Mouse (Mus musculus): Measurements from ENCODE around the gene Hsd17b14. TPM values are rescaled to one million over a fixed set of nuclear protein-coding genes. Genes with fewer than 3 reads are reported as not detected.

The Hsd17b14 gene
- total RNA-seq, 2 experiments from 2014 or later: 0.39 TPM; not detected in 1

DNA sequence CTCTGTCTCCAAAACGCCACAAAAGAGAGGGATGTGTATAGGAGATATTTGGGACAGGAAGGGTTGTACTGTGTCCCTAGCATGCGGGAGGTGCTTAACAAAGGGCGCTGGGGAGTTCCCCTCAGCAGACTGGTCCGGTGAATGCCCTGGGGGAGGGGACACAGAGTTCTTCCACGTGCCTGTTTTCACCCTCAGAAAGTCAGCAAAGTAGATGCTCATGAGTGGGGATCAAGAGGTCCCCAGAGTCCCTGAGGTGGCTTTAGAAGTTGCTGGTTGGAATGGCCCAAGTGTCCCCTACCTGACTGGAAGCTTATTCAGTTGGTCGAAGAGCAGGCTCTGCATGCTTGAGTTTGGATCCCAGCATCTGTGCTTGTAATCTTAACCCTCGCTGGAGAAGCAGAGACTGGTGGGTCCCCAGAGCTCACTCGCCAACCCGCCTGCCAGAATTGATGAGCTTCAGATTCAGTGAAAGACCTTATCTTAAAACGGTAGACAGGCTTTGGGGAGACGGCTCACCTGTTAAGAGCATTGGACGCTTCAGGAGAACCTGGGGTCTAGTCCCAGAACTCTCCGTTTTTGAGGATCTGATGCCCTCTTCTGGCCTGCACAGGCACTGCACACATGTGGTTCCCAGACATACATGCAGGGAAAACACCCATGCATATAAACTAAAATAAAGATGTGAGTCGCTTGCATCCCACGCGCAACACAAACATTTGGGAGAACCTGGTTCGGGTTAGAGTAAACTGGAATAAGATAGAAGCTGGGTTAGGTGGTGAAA lies 6.3 kb downstream of the Hsd17b14 start:
- intact Hi-C loops (cut with DNase I): loop anchor here (2.0 kb wide), 1 partner anchor 84 kb away; no protein-coding TSS in a partner anchor
- DNase-seq (ENCODE audit: low spot score in 2 of 2): peak; percentile 62 to 78

DNA sequence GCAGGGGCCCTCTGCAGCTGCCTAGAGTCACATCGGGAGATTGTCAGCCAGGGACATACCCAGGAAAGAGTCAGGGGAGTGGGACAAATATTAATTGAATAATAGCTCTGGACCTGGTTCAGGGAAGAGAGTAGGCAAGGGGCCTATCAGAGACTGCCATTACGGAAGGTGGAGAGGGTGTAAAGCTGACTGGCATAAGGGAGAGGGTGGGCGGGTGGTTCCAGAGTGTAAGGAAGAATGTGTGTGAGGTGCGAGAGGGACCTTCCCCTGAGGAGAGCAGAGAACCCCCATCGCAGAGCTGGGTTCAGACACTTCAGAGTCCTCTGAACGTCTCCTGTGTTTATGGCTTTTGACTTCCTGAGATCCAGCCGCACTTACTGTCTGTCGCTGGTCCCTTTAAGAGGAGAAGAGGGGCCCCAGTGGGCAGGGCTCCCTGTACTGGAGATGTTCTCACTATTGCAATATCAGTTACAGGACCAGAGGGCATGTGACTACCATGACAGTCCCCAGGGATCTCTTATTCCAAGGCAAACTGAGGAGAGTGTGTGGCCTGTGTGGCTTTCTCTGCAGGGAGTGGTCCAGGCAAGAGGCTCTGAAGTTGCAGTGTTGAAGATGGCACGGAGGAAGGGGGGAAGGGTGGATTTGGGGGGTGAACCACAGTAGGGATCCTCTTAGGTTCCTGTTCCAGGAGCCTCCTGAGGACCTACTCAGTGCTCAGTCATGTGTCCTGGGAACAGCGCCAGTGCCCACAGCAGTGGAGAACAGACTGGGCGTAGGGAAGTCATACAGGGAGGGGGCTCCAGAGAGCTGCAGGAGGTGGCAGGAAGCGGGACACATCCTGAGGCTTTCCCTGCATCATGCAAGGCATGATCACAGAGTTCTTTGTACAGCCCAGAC lies 7.2 kb downstream of the Hsd17b14 start:
- intact Hi-C loops (cut with DNase I): loop anchor here (2.0 kb wide), 1 partner anchor 85 kb away; no protein-coding TSS in a partner anchor

DNA sequence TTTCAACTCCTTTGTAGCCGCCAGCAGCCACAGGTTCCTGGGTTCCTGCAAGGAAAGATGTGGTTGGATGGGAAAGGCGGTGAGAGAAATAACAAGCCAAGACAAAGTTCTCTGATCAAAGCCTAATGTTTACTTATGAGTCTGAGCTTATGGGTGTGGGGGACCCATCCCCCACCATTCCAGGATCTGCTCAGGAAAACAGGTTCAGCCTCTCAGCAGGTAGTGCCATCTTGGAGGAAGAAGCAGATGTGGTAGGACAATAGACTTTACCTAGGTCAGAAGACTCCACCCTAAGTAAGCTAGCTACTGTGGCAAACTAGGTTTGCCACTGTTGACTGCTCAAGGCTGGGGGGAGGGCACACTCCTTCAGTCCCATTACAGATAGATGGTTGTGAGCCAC lies 10.1 kb downstream of the Hsd17b14 start:
- intact Hi-C loops (cut with DNase I): no loop called here
- no peak for DNase-seq (ENCODE audit: low spot score in 2 of 2)

More for the DNA sequence above, 7.2 kb downstream of the Hsd17b14 start:
- DNase-seq (ENCODE audit: low spot score in 2 of 2): no peak

DNA sequence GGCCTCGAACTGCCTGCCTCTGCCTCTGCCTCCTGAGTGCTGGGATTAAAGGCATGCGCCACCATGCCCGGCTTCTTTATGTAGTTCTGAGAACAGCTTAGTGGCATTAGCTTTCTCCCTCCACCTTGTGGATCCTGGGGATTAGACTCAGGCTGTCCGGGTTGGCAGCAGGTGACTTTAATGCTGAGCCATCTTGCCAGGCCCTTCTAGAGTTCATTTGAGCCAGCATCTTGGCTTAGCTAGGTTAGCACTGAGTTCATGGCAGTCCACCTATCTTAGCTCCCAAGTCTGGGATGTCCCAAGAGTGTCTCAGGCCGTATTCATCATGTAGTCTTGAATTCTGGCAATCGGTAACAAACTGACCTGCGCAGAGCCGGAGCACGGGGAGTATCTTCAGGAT lies 10.8 kb downstream of the Hsd17b14 start:
- intact Hi-C loops (cut with DNase I): no loop called here
- no peak for DNase-seq (ENCODE audit: low spot score in 2 of 2)

DNA sequence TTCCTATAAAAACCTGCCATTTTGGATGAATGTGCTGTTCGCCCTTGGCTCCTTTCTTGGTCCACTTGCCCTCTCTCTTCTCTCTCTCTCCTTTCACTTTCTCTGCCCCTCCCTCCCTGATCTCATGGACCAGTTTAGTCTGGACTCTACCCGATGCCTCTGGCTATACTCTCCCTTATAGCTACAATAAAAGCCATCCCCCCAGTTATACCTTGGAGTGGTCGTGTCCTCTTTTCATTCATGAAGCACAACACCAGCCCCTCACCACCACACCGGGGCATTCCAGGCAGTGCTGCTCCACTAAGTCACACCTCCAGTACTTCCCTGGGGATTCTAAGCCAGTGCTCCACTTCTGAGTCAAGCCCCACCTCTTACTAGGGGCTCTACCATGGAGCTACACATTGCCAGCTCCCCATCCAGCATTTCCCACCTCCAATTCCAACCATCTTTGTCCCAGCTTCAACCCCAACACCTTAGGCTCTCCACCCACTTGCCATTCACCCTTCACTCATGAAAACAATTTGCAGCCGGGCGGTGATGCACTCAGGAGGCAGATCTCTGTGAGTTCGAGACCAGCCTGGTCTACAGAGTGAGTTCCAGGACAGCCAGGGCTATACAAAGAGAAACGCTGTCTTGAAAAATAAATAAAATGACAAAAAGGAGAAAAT lies 12.6 kb downstream of the Hsd17b14 start:
- DNase-seq (ENCODE audit: low spot score in 2 of 2): no peak
- intact Hi-C loops (cut with DNase I): no loop called here

DNA sequence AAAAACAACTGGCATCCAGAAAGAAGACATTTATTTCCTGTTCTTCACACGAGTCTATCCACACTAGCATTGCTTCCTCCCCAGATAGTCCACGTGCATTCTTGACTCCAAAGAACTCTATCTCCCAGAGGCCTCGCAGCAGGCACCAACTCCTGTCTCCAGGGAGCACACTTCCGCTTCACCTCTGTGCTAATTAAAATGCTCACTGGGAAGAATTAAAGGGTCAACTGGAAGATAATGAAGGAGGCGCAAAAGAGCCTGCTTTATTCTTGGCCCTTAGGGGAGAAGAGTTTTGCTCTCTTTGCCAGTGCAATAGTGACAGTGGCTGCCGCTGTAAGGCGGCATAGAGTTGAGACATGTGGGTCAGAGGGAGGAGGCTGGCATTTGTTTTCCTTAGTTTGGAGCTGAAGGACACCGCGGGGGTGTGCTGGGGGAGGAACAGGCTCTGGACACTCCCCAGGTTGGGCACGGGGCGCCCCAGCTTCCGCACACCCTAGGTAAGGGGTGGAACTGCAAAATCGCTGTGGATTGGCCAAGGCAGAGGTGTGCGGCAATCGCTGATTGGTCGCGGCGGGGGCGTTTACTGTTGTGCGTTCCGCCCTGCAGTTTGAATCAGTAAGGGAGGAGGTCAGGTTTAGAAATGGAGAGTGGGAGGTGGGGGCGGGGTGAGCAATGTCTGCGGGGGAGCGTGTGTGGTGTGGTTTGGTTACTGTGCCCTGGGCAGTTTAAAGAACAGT lies 13.3 kb downstream of the Hsd17b14 start:
- intact Hi-C loops (cut with DNase I): no loop called here
- peak; percentile 84 for DNase-seq (ENCODE audit: low spot score in 2 of 2)

DNA sequence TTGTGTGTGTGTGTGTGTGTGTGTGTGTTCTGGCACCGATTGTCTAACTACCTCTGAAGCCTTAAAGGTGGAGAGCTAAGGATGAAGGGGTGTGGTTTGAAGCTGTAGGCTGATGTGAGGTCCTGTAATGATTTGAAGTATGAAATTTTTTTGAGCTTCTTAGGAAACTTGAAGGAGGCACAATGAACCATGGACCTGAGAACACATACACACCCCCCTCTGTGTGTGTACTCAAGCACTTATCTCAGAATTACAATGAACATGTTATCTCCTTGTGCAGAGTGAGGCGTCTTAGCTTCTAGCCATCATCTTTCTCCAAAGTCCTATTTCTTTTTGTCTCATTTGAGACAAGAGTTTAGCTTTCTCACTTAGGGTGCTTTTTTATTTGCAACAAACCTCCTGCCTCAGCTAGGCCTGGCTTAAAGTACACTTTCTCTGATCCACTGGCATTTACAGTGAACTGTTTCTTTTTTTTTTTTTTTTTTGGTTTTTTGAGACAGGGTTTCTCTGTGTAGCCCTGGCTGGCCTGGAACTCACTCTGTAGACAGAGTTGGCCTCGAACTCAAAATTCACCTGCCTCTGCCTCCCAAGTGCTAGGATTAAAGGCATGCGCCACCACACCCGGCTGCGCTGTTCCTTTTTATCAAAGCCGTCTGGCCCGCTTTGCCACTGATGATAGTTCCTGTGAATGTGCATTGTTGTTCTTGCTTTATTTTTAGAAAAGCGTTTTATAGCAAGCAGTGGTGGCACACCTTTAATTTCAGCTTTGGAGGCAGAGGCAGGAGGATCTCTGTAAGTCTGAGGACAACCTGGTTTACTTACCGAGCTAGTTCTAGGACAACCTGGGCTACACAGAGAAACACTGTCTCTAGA lies 14.1 kb downstream of the Hsd17b14 start:
- no peak for DNase-seq (ENCODE audit: low spot score in 2 of 2)
- intact Hi-C loops (cut with DNase I): no loop called here

DNA sequence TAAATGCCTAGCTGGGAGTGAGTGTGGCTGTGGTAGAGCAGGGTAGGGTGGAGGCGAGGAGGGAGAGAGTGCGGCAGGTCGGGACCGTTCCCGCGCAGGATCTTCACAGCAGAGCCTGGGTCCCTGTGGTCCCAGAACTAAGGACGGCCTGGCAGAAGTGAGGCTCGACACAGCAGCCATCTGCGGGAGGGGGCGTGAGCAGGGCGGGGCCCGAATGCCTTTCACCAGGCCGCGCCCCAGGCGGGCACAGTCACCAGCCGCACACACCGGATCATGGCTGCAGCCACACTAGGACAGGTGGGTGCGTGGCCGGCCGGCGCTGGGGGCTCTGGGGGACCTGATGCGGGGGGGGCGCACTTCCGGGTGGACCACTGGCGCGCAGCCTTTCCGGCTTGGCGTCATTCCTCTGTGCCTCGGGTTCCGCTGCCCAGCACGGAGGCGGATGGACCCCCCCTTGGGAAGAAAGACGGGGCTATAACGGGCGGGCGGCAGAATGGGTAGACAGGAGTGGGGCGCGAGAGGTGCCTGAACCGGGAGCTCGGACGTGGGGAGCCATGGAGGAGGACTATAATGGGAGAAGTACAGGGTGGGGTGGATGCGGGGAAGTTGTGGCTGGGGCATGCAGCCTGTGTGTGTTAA lies 15.5 kb downstream of the Hsd17b14 start, which contains the start of gene Bcat2:
Gene Bcat2, plus strand, starts transcription at position 51 of the 639 bp plus-strand sequence.
- peak; percentile 60 to 61 for DNase-seq (ENCODE audit: low spot score in 2 of 2)
- intact Hi-C loops (cut with DNase I): no loop called here

DNA sequence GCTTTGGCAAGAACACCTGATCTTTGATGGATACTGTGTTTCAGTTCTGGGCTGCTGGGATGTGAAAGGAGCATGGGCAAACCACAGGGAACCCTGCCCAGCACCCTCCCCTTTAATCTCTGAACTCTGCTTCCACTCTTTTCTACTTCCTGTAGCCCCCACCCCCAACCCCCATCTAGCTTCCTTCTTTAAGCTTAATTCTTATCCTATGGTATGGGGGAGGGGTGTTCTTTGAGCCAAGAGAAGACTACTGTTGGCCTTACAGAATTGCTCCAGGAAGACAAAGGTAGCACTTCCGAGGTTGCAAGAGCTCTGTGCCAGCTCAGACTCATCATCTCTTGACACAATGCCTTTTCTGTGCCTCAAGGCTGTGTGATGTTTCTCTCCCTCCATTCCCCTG lies 17.3 kb downstream of the Hsd17b14 start:
- DNase-seq (ENCODE audit: low spot score in 2 of 2): no peak
- intact Hi-C loops (cut with DNase I): no loop called here

DNA sequence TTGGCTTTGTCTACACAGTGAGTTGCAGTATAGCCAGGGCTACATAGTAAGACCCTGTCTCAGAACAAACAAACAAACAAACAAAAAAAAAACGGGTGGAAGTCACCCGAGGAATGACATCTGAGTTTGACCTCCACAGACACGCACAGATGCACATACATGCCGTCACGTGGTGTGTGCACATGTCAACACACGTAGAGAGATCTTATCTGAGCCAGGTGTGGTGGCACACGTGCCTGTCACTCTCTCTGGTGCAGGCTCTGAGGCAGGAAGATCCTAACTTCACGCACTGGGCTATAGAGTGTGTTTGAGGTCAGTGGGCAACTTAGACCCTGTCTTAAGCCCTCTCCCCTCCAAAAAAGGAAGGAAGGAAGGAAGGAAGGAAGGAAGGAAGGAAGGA lies 19.3 kb downstream of the Hsd17b14 start:
- intact Hi-C loops (cut with DNase I): no loop called here
- no peak for DNase-seq (ENCODE audit: low spot score in 2 of 2)

DNA sequence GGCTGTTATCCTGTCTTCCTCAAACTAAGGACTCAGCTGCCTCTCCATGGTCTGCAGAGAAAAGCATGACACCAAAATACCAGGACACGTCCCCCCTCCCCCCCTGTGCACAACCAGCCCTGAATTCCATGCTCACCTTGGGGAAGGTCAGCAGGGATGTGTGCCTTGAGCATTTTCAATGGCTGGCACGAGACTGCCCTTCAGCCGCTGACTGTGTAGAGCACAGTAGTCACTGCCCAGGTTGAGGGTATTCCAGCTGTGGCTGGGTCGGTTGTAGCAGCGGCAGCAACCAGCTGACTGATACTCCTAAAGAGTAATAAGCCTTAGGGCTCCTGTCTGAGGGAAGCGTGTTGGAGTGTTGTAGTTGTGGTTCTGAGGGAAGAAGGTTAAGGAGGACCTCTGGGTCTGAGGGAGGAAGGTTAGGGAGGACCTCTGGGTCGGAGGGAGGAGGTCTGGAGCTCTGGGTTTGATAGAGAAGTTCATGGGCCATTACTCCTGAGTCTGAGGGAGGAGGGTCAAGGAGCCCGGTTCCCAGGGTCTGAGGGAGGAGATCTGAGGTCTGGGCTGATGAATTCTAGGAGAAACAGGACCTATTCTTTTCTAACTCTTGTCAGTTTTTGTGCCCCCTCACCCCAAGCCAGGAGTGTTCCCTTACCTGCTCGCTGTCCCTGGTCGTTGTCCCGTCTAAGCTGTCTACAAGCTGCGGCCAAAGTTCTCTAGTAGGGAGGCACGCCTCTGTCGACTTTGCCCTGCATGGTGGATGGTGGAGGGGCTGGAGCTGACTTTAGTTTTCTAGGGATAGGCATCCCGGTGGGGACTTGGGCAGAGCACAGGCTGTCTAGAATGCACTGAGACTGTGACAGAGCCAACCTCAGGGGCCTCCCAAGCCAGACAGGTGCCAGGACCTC lies 20.0 kb downstream of the Hsd17b14 start:
- no peak for DNase-seq (ENCODE audit: low spot score in 2 of 2)
- intact Hi-C loops (cut with DNase I): no loop called here

DNA sequence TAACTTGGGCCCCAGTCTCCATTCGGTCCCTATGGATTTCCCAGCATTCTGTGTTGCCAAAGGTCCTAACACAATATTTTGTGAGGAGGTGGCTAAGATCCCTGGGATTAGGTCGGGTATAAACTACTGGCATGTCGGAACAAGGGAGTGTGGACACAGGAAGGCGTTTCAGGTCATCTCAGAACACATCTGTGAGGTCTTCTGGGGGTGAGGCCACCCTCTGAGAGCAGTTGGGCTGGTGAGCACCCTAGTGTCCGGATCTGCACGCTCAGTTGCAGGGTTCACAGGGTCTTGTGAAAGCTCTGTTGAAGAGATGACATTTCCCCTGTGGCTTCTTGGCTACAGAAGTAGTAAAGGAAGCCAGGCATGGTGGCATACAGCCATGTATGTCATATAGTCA lies 31.2 kb downstream of the Hsd17b14 start:
- intact Hi-C loops (cut with DNase I): no loop called here
- no peak for DNase-seq (ENCODE audit: low spot score in 2 of 2)

DNA sequence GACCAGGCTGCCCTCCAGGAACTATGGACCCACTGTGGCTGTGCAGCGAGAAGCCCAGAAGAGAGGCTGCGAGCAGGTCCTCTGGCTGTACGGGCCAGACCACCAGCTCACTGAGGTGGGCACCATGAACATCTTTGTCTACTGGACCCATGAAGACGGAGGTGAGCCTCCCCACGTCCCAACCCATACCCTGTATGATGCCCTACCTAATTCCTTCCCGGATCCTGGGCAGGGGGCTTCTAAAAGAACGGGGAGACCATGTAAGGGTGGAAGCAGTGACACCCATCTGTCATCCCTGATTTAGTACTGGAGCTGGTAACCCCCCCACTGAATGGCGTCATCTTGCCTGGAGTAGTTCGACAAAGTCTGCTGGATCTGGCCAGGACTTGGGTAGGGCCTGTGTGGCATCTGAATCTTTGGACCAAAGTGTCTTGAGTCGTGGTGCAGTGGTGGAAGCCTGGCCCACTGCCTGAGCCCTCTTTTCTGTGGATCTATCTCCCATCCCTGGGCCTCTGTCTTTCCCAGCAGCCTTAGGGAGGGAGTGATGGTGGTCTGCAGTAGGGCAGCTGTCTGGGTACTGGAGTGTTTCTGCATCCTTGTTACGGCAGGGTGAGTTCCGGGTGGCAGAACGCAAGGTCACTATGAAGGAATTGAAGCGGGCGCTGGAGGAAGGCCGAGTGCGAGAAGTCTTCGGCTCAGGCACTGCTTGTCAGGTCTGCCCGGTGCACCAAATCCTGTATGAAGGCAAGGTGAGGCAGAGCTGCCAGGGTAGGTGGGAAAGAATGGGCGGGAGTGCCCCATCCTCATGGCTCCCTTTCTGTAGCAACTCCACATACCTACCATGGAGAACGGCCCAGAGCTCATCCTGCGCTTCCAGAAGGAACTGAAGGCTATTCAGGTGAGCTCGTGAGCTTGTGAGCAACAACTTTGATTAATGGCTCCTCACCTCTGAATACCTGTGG lies 33.2 kb downstream of the Hsd17b14 start:
- DNase-seq (ENCODE audit: low spot score in 2 of 2): no peak
- intact Hi-C loops (cut with DNase I): no loop called here

DNA sequence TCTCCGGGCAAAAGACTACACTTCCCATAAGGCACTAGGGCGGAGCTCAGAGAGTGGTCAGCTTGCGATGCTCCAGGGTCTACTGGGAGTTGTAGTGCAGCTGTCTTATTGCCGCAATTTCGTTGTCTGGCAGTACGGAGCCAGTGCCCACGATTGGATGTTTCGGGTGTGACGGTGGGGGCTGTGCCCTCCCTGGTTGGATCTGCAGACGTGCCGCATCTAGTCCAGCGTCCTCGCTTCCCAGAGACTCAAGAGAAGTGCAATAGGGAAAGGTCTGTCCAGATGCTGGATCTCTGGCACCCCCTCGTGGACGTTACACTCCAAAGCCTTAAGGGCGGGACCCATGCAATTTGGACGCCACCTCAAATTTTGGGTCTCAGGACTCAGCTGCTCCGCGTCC lies 34.5 kb downstream of the Hsd17b14 start:
- intact Hi-C loops (cut with DNase I): no loop called here
- DNase-seq (ENCODE audit: low spot score in 2 of 2): peak; percentile 95 to 97

DNA sequence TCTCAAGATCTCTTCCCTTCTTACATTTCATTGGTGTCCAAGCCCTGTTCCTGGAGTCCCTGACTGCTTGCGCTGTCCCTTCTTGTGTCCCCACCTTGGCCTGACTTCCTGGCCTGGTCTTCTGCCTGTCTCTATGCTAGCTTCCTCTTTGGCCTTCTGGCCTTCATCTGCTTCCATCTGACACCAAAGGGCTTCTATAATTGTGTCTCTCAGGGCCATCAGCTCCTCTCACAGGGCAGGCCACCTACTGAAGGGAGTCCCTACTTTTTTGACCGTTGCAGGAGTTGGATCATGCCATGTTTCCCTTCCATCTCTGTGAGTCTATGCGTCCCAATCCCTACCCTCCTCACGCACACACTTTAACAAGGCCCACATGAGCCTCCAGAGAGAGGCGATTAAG lies 35.2 kb downstream of the Hsd17b14 start:
- DNase-seq (ENCODE audit: low spot score in 2 of 2): no peak
- intact Hi-C loops (cut with DNase I): loop anchor here (2.0 kb wide), 1 partner anchor 35 kb away; the partner anchor contains the start of gene Hsd17b14

DNA sequence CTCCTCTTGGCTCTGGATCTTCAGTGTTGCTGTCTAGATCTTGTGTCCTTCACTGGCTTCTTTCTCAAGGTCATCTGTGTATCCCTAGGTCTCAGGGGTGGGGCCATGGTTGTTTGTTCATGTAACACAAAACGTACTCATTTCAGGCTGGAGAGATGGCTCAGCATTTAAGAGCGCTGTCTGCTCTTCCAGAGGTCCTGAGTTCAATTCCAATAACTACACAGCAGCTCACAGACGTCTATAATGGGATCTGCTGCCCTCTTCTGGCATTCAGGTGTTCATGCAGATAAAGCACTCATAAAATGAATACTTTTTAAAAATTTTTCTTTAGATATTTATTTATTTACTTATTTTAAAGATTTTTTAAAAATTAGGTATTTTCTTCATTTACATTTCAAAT lies 36.2 kb downstream of the Hsd17b14 start:
- DNase-seq (ENCODE audit: low spot score in 2 of 2): no peak

More for the DNA sequence above, 36.2 kb downstream of the Hsd17b14 start:
- intact Hi-C loops (cut with DNase I): loop anchor here (2.0 kb wide), 1 partner anchor 36 kb away; the partner anchor contains the start of gene Hsd17b14
